33 mouse cellular contexts compared by ENCODE assay signal in the genomic region with DNA sequence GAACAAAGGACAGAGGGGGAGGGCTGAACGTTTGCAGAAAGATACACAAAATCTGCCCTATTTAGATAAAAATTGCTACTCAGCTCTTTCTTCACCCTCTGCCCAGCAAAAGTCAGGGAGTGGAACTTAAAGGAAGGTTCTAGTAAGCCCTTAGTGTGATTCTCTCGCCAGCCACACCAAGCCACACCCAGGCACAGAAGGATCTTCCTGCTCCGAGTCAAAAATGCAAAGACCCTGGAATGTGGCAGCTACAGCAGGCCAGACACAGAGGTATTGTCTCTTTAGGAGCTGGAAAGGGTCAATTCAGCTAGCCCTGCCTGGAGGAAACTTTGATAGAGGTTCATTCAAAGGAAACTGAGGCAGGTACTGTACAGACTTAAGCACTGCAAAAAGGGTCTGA. TPM values are rescaled to one million over a fixed set of nuclear protein-coding genes. Genes with fewer than 3 reads are reported as not detected.
DNase-seq lines count a peak whose midpoint lies in the region; ATAC-seq and TF ChIP-seq lines count a peak whose summit lies in the region.
"Had no signal": no experiment of that assay in that cellular context is flagged by ENCODE, and none has a peak within 500 bp of the region (broad histone marks: within the 10 kb centered on the region; RNA-seq: fewer than 3 reads in every experiment).

No protein-coding gene starts in this region.

- no peak for ATAC-seq in hindbrain, embryonic 11.5 days (ENCODE audit: low FRiP score)
- ATAC-seq in midbrain, embryonic 11.5 days (ENCODE audit: low FRiP score) = no peak
- ATAC-seq in midbrain, postnatal 0 days (ENCODE audit: low FRiP score) = no peak
- ATAC-seq in cerebellum, adult (ENCODE audit: insufficient number of reproducible peaks, low FRiP score, low TSS enrichment) = no peak
- ATAC-seq: CD4-positive, CD25-positive, alpha-beta regulatory T cell, adult 4 months; forebrain, embryonic 13.5 days; forebrain, embryonic 16.5 days; intestine, embryonic 15.5 days had no signal

- H3K4me2 ChIP-seq in hindbrain, embryonic 11.5 days (replicated peaks; ENCODE audit: low read depth, low read length) = no peak overlapping the region
- H3K4me2 ChIP-seq in midbrain, embryonic 11.5 days = no peak overlapping the region
- no peak overlapping the region for H3K4me2 ChIP-seq in midbrain, postnatal 0 days (ENCODE audit: low read depth, low read length, poor library complexity, severe bottlenecking)
- H3K4me2 ChIP-seq: forebrain, embryonic 13.5 days; heart, embryonic 11.5 days; hindbrain, embryonic 12.5 days; hindbrain, embryonic 15.5 days; intestine, embryonic 15.5 days had no signal

- no peak for TF ChIP-seq CTCF in midbrain, postnatal 0 days (IDR thresholded peaks at IDR 0.05)

- peaks cover 9% of the 10 kb centered on the region; the same call in 1 of the 2 replicates for H3K4me1 ChIP-seq in hindbrain, embryonic 10.5 days (replicated peaks)
- H3K4me1 ChIP-seq in hindbrain, embryonic 11.5 days (replicated peaks; ENCODE audit: control insufficient read depth, insufficient read depth, low read length) = no peaks in the 10 kb centered on the region
- no peaks in the 10 kb centered on the region for H3K4me1 ChIP-seq in midbrain, embryonic 11.5 days (ENCODE audit: control insufficient read depth, insufficient read depth, low read length)
- no peaks in the 10 kb centered on the region for H3K4me1 ChIP-seq in midbrain, postnatal 0 days (ENCODE audit: insufficient read depth, low read length)
- H3K4me1 ChIP-seq: forebrain, embryonic 13.5 days; hindbrain, embryonic 12.5 days; hindbrain, embryonic 15.5 days; intestine, embryonic 15.5 days had no signal

- H3K4me3 ChIP-seq in hindbrain, embryonic 10.5 days = no peak overlapping the region
- no peak overlapping the region for H3K4me3 ChIP-seq in hindbrain, embryonic 11.5 days (ENCODE audit: low read depth, low read length)
- H3K4me3 ChIP-seq in midbrain, embryonic 11.5 days (ENCODE audit: low read depth, low read length) = no peak overlapping the region
- no peak overlapping the region for H3K4me3 ChIP-seq in midbrain, postnatal 0 days (ENCODE audit: low read depth, low read length)
- H3K4me3 ChIP-seq: forebrain, embryonic 10.5 days; forebrain, embryonic 13.5 days; hindbrain, embryonic 12.5 days; hindbrain, embryonic 15.5 days; intestine, embryonic 15.5 days had no signal

- no peaks in the 10 kb centered on the region for H3K27me3 ChIP-seq in hindbrain, embryonic 10.5 days (ENCODE audit: insufficient read depth, poor library complexity, severe bottlenecking)
- no peaks in the 10 kb centered on the region for H3K27me3 ChIP-seq in hindbrain, embryonic 11.5 days (ENCODE audit: control insufficient read depth, insufficient read depth, low read length)
- H3K27me3 ChIP-seq in midbrain, embryonic 11.5 days (ENCODE audit: control insufficient read depth, insufficient read depth, low read length) = no peaks in the 10 kb centered on the region
- H3K27me3 ChIP-seq in midbrain, postnatal 0 days (ENCODE audit: insufficient read depth, low read length) = no peaks in the 10 kb centered on the region
- H3K27me3 ChIP-seq: forebrain, embryonic 13.5 days; hindbrain, embryonic 12.5 days; hindbrain, embryonic 15.5 days; intestine, embryonic 15.5 days had no signal

- DNase-seq in hindbrain, embryonic 10.5 days (ENCODE audit: low spot score) = no peak
- no peak for DNase-seq in hindbrain, embryonic 11.5 days (ENCODE audit: low spot score)
- DNase-seq in midbrain, embryonic 11.5 days (ENCODE audit: low spot score, missing footprints) = peak; percentile 80
- no peak for DNase-seq in midbrain, postnatal 0 days (ENCODE audit: low spot score)
- DNase-seq in ES-CJ7 (ENCODE audit: low read depth, low spot score) = peak; percentile 37
- no peak for DNase-seq in lung, postnatal 14 days
- DNase-seq: adrenal gland, postnatal 10 days; adrenal gland, postnatal 36 days; cerebellum, adult 11 months; cerebellum, adult 2 months; cerebellum, adult 9-11 months; cerebellum, postnatal 25 days; gastrocnemius, postnatal 10 days; gastrocnemius, postnatal 36 days; kidney, adult 18-20 months had no signal

- H3K27ac ChIP-seq in hindbrain, embryonic 10.5 days = peak overlapping the region; percentile 59; the same call in 1 of the 2 replicates
- H3K27ac ChIP-seq in hindbrain, embryonic 11.5 days (ENCODE audit: low read depth, low read length) = no peak overlapping the region
- H3K27ac ChIP-seq in midbrain, embryonic 11.5 days (ENCODE audit: low read depth, low read length) = no peak overlapping the region
- H3K27ac ChIP-seq in midbrain, postnatal 0 days (ENCODE audit: low read depth, low read length) = no peak overlapping the region
- H3K27ac ChIP-seq: forebrain, embryonic 10.5 days; forebrain, embryonic 13.5 days; hindbrain, embryonic 12.5 days; hindbrain, embryonic 15.5 days; intestine, embryonic 15.5 days had no signal

- H3K9me3 ChIP-seq in hindbrain, embryonic 10.5 days = no peaks in the 10 kb centered on the region
- no peaks in the 10 kb centered on the region for H3K9me3 ChIP-seq in hindbrain, embryonic 11.5 days (ENCODE audit: control insufficient read depth, low read length)
- H3K9me3 ChIP-seq in midbrain, embryonic 11.5 days (ENCODE audit: control insufficient read depth, low read length) = no peaks in the 10 kb centered on the region
- no peaks in the 10 kb centered on the region for H3K9me3 ChIP-seq in midbrain, postnatal 0 days (ENCODE audit: low read length)
- H3K9me3 ChIP-seq: forebrain, embryonic 10.5 days; forebrain, embryonic 13.5 days; hindbrain, embryonic 12.5 days; hindbrain, embryonic 15.5 days; intestine, embryonic 15.5 days had no signal

- 29% methylated on average over 3 of the region's 3 CpGs for WGBS in hindbrain, embryonic 10.5 days
- WGBS in hindbrain, embryonic 11.5 days = 26% methylated on average over 3 of the region's 3 CpGs
- whole genome bisulfite sequencing in midbrain, embryonic 11.5 days = 34% methylated on average over 3 of the region's 3 CpGs
- 29% methylated on average over 3 of the region's 3 CpGs for WGBS in midbrain, postnatal 0 days

- no peak overlapping the region for H3K9ac ChIP-seq in hindbrain, embryonic 11.5 days (ENCODE audit: low read depth, low read length)
- H3K9ac ChIP-seq in midbrain, embryonic 11.5 days (ENCODE audit: low read length) = no peak overlapping the region
- no peak overlapping the region for H3K9ac ChIP-seq in midbrain, postnatal 0 days (replicated peaks; ENCODE audit: low read length, poor library complexity, severe bottlenecking)
- H3K9ac ChIP-seq: forebrain, embryonic 13.5 days; hindbrain, embryonic 12.5 days; hindbrain, embryonic 15.5 days; intestine, embryonic 15.5 days had no signal

- H3K36me3 ChIP-seq in hindbrain, embryonic 10.5 days = no peaks in the 10 kb centered on the region
- H3K36me3 ChIP-seq in hindbrain, embryonic 11.5 days (ENCODE audit: control insufficient read depth, insufficient read depth, low read length) = no peaks in the 10 kb centered on the region
- H3K36me3 ChIP-seq in midbrain, embryonic 11.5 days (ENCODE audit: control insufficient read depth, insufficient read depth, low read length) = no peaks in the 10 kb centered on the region
- no peaks in the 10 kb centered on the region for H3K36me3 ChIP-seq in midbrain, postnatal 0 days (ENCODE audit: insufficient read depth, low read length)
- H3K36me3 ChIP-seq: forebrain, embryonic 10.5 days; hindbrain, embryonic 12.5 days; hindbrain, embryonic 15.5 days; intestine, embryonic 15.5 days had no signal

RNA-seq across cellular contexts. Expression of a gene that starts 52.3 kb away (rescaled TPM):
- polyA plus RNA-seq in hindbrain, embryonic 10.5 days (2016; fragmentation: Nextera tagmentation; extraction: Ambion mirVana) = not detected in 2 replicates
- not detected in 2 replicates for polyA plus RNA-seq in hindbrain, embryonic 11.5 days (2014; fragmentation: Nextera tagmentation; extraction: Ambion mirVana)
- not detected in 2 replicates for polyA plus RNA-seq in midbrain, embryonic 11.5 days (2014; fragmentation: Nextera tagmentation; extraction: Ambion mirVana)
- not detected in 2 replicates for total RNA-seq in midbrain, postnatal 0 days (2014; rRNA removed)
- polyA plus RNA-seq in midbrain, postnatal 0 days (2015; fragmentation: Nextera tagmentation; extraction: Ambion mirVana) = not detected in 2 replicates
- total RNA-seq: adrenal gland, adult 18-20 months; adrenal gland, postnatal 36 days; common myeloid progenitor, adult 5-6 weeks; gastrocnemius, adult 18-20 months; gastrocnemius, postnatal 10 days; gastrocnemius, postnatal 36 days; granulocyte monocyte progenitor cell, adult 5-6 weeks; heart, adult 8-10 months; MEL had no signal
- polyA plus RNA-seq: C2C12; CD4-positive, CD25-positive, alpha-beta regulatory T cell, adult 4 months; cerebellum, adult 2 months; embryonic facial prominence, embryonic 11.5 days; embryonic facial prominence, embryonic 14.5 days; forebrain, embryonic 10.5 days; forebrain, embryonic 13.5 days; forebrain, embryonic 16.5 days; heart, embryonic 11.5 days; hindbrain, embryonic 12.5 days; hindbrain, embryonic 15.5 days had no signal

Comparison
In these comparisons a context has a peak if more than half of its experiments do, and no peak if none do; other contexts are left out.
1. DNase-seq: peak in midbrain, embryonic 11.5 days (single experiment) and ES-CJ7 (single experiment); none in hindbrain, embryonic 10.5 days (single experiment), hindbrain, embryonic 11.5 days (single experiment), midbrain, postnatal 0 days (single experiment) and lung, postnatal 14 days (single experiment).